Mouse (Mus musculus): Measurements from ENCODE around the gene Mapk6.

- TF ChIP-seq ELF1 (IDR thresholded peaks at IDR 0.05; ENCODE audit: low read depth, low read length) (no peak), POLR2AphosphoS2 (IDR thresholded peaks at IDR 0.05; ENCODE audit: low read length) (no peak), TAL1 (IDR thresholded peaks at IDR 0.05; ENCODE audit: low read length) (no peak), USF2 (IDR thresholded peaks at IDR 0.05; ENCODE audit: borderline replicate concordance in 1 of 2, insufficient read depth in 1 of 2, low read depth in 1 of 2, low read length in 2 of 2) (no peak)
Measured at GRCm38 (mm10) chr9:75424358-75425150, 14.7 kb upstream of the Mapk6 start.
